Mouse (Mus musculus) mammary gland, adult 2 months (tissue): ENCODE results near the gene Olfr1467. TPM values are rescaled to one million over a fixed set of nuclear protein-coding genes. Genes with fewer than 3 reads are reported as not detected.

Experiments
- polyA plus RNA-seq: library from polyadenylated mRNA; depleted of rRNA; stranded (reverse); fragments of >200 nt; gene quantifications from 2 replicates; pipeline ENCODE4 v1.2.3, GENCODE M21; 2012; ENCODE audit warnings: low replicate concordance; rRNA removed

The Olfr1467 gene
- polyA plus RNA-seq = not detected in 2 replicates

GRCm38 (mm10) chr19:13361936-13362335 is at the start of gene Olfr1467:
Olfr1467 (plus strand) TSS chr19:13362236.

GRCm38 (mm10) chr19:13315441-13315840 is 46.6 kb upstream of the Olfr1467 start, which contains the start of gene Olfr1465:
Olfr1465 (minus strand) TSS chr19:13315541.

GRCm38 (mm10) chr19:13338562-13338961 is 23.5 kb upstream of the Olfr1467 start, which contains the start of gene Olfr1466:
Olfr1466 (plus strand) TSS chr19:13338862.

GRCm38 (mm10) chr19:13407549-13407948 is 45.5 kb downstream of the Olfr1467 start, which contains the start of gene Olfr1469:
Olfr1469 (plus strand) TSS chr19:13407849.

Other genes starting within 250 kb of the Olfr1467 start
- gene Olfr1459, start 212.7 kb upstream of the Olfr1467 start, polyA plus RNA-seq = not detected in 2 replicates
- gene Olfr1461, start 199.2 kb upstream of the Olfr1467 start, polyA plus RNA-seq = not detected in 2 replicates
- not detected in 2 replicates for gene Olfr1462, start 176.5 kb upstream of the Olfr1467 start, polyA plus RNA-seq
- not detected in 2 replicates for gene Olfr1463, start 130.9 kb upstream of the Olfr1467 start, polyA plus RNA-seq
- not detected in 2 replicates for gene Olfr1465, start 46.7 kb upstream of the Olfr1467 start, polyA plus RNA-seq
- not detected in 2 replicates for gene Olfr1466, start 23.4 kb upstream of the Olfr1467 start, polyA plus RNA-seq
- gene Olfr1469, start 45.6 kb downstream of the Olfr1467 start, polyA plus RNA-seq = not detected in 2 replicates
- not detected in 2 replicates for gene Olfr1471, start 81.2 kb downstream of the Olfr1467 start, polyA plus RNA-seq
- not detected in 2 replicates for gene Olfr1472, start 93.8 kb downstream of the Olfr1467 start, polyA plus RNA-seq
- gene Olfr1474, start 107.3 kb downstream of the Olfr1467 start, polyA plus RNA-seq = not detected in 2 replicates
- not detected in 2 replicates for gene Olfr1475, start 118.0 kb downstream of the Olfr1467 start, polyA plus RNA-seq
- gene Olfr1477, start 138.3 kb downstream of the Olfr1467 start, polyA plus RNA-seq = not detected in 2 replicates
- gene Olfr1480, start 165.7 kb downstream of the Olfr1467 start, polyA plus RNA-seq = not detected in 2 replicates
- gene Olfr1484, start 221.3 kb downstream of the Olfr1467 start, polyA plus RNA-seq = not detected in 2 replicates